Mouse (Mus musculus): ENCODE results near the gene Rps3.

Rps3 gene

GRCm38 (mm10) chr7:99474836-99475561 lies 8.5 kb downstream of the Rps3 start:
- no peak for DNase-seq

- no peak for DNase-seq
Observed at GRCm38 (mm10) chr7:99473638-99474407, 9.7 kb downstream of the Rps3 start.

- DNase-seq = no peak
Observed at GRCm38 (mm10) chr7:99471578-99471977, 12.0 kb downstream of the Rps3 start.

GRCm38 (mm10) chr7:99469680-99470405 lies 13.7 kb downstream of the Rps3 start:
- no peak for DNase-seq

GRCm38 (mm10) chr7:99468283-99469132 lies 15.0 kb downstream of the Rps3 start:
- DNase-seq = peak; percentile 83

GRCm38 (mm10) chr7:99467916-99468282 lies 15.6 kb downstream of the Rps3 start:
- no peak for DNase-seq

- DNase-seq = no peak
Observed at GRCm38 (mm10) chr7:99465811-99466210, 17.7 kb downstream of the Rps3 start, which contains the start of gene Klhl35. TSS of gene Klhl35 (plus strand) at chr7:99466004.

- DNase-seq = no peak
Observed at GRCm38 (mm10) chr7:99463120-99463519, 20.4 kb downstream of the Rps3 start.

GRCm38 (mm10) chr7:99459888-99460652 lies 23.5 kb downstream of the Rps3 start:
- no peak for DNase-seq

GRCm38 (mm10) chr7:99458849-99459248 lies 24.7 kb downstream of the Rps3 start:
- no peak for DNase-seq

GRCm38 (mm10) chr7:99454044-99454443 lies 29.5 kb downstream of the Rps3 start:
- no peak for DNase-seq

GRCm38 (mm10) chr7:99452859-99453258 lies 30.7 kb downstream of the Rps3 start:
- no peak for DNase-seq

- DNase-seq = peak; percentile 71
Observed at GRCm38 (mm10) chr7:99450703-99451102, 32.8 kb downstream of the Rps3 start.

GRCm38 (mm10) chr7:99449751-99450150 lies 33.8 kb downstream of the Rps3 start:
- DNase-seq = no peak

- peak; percentile 45 for DNase-seq
Observed at GRCm38 (mm10) chr7:99449063-99449462, 34.5 kb downstream of the Rps3 start.

- no peak for DNase-seq
Observed at GRCm38 (mm10) chr7:99448619-99449018, 34.9 kb downstream of the Rps3 start.

- DNase-seq = no peak
Observed at GRCm38 (mm10) chr7:99447323-99447722, 36.2 kb downstream of the Rps3 start.

GRCm38 (mm10) chr7:99445833-99446232 lies 37.7 kb downstream of the Rps3 start:
- DNase-seq = no peak

GRCm38 (mm10) chr7:99444012-99444411 lies 39.5 kb downstream of the Rps3 start:
- DNase-seq = no peak

- no peak for DNase-seq
Observed at GRCm38 (mm10) chr7:99443164-99443563, 40.4 kb downstream of the Rps3 start.

GRCm38 (mm10) chr7:99441534-99442072 lies 41.9 kb downstream of the Rps3 start:
- DNase-seq = no peak

- no peak for DNase-seq
Observed at GRCm38 (mm10) chr7:99438881-99439280, 44.7 kb downstream of the Rps3 start.
